Mouse (Mus musculus) heart, postnatal 0 days (tissue): ENCODE results near the gene Sema7a.

ENCODE experiments used
- CTCF ChIP-seq: IDR thresholded peaks from 2 replicates; pipeline ENCODE4 v1.5.1; 2016; ENCODE audit warnings: antibody characterized with exemption, control low read depth, low read depth
- EP300 ChIP-seq: IDR thresholded peaks from 2 replicates; pipeline ENCODE4 v1.6.1; 2016; ENCODE audit warnings: antibody characterized with exemption, low read depth

DNA sequence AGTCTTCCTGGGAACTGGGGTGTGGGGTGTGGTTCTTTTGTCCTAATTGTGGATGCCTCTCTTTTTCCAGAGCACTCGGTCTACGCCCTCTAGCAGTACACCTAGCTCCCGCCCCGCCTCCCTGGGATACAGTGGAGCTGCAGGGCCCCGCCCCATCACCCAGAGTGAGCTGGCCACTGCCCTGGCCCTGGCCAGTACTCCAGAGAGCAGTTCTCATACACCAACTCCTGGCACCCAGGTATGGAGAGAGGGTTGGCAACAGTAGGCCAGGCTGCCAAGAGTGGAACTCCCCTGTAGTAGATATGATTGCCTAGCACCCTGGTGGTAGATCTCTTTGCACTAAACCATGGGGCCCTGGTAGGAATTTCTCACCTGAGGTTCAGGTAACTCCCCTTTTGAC, 17.5 kb upstream of the Sema7a start:
- no peak for TF ChIP-seq CTCF
- TF ChIP-seq EP300 = no peak
